Mouse (Mus musculus): ENCODE measurements around the gene Ago4.

Gene Ago4

DNA sequence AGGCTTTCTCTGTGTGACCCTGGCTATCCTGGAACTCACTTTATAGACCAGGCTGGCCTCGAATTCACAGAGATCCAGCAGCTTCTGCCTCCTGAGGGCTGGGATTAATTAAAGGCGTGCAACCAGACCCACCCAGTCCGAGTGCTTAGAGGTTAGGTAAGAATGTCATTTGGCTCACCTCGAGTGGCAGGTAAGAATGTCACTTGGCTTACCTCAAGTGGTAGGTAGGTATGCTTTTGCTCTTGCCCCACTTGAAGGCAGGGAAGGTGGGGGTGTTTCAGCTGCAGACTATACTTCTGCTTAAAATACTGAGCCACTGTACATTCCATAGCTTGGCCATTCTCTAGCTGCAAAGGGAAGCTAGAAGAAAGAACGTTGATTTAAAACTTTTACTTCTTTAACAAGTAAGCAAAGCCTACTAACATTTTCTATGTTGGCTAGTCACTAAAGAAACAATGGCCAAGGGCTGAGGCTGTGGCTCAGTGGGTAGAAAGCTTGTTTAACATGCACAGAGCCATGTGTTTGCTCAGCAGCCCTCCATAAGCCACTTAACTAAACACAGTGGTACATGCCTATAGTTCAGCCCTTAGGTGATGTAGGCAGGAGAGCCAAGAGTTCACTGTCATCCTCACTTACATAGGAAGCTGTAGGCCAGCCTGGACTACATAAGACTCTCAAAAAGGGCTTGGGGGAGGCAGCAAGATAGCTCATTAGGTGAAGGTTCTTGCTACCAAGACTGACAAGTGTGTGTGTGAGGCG lies 20.8 kb downstream of the Ago4 start:
- no peak for DNase-seq

- no peak for DNase-seq
These were observed 22.3 kb downstream of the Ago4 start for GRCm38 (mm10) chr4:126511013-126511412.

- DNase-seq, result no peak
These were observed 24.2 kb downstream of the Ago4 start for GRCm38 (mm10) chr4:126509072-126509471.

DNA sequence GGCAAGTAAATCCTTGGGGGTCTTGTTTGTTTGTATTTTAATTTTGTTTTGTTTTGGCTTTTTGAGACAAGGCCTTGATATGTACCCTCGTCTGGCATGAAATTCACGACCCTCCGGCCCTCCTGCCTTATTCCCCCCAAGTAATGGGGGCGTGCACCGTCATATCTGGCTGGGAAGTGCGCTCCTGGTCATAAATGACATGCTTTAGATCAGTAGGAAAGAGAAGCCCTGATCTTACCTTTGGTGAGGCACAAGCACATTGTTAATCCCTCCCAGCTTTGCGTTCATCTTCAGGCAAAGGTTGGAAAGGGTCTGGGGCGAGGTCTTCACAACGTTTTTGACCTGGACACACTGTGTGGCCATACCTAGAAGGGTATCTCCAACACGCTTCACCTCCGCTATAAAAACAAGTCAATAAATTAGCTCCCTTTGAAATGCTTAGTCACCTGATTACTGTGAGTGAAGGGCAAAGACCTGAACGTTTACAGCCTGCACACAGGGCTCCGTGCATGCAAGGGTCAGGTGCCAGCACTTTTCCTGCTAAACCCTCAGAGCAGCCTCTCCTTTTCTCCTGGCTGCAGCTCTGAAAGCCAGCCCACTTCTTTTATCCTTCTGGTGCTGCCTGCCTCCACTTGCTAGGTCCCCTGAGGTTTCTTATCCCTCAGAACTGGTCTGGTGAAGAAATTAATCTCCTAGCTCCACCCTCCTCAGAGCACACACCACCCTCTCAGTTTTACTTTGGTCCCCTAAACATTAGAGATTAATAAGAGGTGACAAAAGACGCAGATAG lies 25.0 kb downstream of the Ago4 start:
- no peak for DNase-seq

DNA sequence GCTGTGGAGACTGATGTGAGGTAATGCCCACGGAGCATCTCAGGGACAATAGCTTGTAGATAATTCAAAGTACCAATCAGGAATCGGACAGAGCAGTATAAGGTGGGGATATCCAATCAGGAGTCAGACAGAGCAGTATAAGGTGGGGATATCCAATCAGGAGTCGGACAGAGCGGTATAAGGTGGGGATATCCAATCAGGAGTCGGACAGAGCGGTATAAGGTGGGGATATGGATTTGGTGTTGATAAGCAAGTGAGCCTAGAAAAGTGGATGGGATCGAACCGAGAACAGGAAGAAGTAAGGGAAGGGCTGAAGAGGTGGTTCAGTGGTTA lies 30.3 kb downstream of the Ago4 start:
- no peak for DNase-seq

GRCm38 (mm10) chr4:126502141-126502976 lies 30.9 kb downstream of the Ago4 start:
- no peak for DNase-seq

- DNase-seq, result no peak
These were observed 34.7 kb downstream of the Ago4 start for GRCm38 (mm10) chr4:126498601-126499000.

DNA sequence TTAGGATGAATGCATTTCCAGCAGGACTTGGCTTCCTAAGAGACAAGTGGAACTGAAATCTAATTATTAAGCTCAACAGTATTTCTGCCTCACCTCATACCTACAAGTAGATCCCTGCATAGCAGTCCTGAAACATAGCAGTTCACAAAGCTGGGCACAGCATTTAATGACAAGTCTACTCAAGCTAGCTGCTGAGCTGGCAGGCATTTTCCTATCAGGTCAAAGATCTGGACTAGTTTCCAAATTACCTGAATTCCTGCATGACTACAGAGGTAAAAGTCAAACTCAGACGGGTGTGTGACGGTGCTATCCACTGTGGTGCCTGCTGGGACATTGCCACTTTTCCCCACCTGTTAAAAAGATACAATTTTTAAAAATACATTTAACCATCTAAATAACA lies 36.3 kb downstream of the Ago4 start:
- DNase-seq, result no peak

- no peak for DNase-seq
These were observed 37.1 kb downstream of the Ago4 start for GRCm38 (mm10) chr4:126495942-126496790.

DNA sequence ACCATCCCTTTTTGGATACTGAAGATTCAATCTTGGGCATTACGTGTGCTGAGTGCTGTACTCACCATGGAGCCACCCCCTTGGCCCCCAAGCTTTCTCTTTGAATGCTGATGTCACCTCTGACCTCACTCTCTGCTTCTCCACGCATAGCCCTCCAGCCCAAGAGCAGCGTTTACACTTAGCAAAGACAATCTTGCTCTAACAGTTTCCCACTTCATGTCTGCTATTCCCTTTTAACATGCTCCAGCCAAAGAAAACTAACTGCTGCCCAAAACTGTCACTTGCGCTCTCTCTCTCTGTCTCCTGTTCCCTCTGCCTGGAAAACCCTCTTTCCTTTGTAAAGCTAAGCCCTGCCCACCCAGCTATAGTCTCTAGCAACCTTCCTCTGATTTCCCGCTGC lies 37.8 kb downstream of the Ago4 start:
- no peak for DNase-seq

DNA sequence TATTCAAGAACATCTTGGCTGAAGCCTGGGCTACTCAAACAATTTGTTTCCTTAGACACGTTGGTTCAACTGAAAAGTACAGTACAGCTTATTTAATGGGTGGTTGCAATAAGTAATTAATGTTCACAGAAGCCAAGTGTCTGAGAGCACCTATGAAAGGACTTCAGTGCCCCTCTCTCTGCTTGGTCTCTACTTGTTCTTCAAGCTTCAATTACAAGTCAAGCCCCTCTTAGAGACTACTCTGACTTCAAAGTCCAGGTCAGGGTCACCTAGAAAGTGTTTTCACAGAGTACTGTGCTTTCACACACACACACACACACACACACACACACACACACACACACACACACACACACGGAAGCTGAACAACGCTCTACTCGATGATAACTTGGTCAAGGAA lies 39.9 kb downstream of the Ago4 start:
- DNase-seq, result no peak

DNA sequence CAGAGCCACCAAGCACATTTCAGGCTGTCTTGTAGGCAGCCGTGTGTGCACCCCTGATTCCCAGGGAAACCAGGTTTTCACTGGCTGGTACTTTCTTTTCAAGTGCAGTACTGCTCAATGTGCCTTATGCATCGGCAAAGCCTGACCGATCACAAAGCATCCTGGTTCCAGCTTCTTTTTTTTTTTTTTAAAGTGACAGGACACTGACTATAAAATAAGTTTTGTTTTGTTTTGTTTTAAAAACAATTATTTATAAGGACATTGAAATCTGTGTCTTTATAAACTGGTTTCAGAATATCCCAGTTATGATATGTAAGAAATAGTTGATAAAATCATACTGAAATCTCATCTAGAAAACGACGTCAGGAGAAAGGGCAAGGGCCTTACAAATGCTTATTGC lies 41.3 kb downstream of the Ago4 start:
- DNase-seq, result no peak

DNA sequence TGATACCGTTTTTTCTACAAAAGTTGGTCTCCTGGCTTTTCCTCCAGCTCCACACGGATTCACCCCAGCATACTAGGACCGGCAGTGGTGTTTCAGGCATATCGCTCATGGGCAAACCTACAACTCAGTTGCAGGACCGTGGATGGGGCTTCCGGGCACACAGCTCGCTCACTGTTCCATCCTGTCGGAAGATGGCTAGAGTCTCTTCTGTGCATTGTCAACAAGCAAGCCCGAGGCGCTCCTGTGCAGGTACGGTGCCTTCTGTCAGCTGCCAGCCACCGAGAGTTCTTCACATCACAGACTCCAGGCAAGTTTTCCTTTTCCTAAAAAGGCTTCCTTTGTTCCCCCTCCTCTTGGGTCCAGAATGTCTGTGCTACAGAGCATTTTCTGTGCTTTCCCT lies 42.5 kb downstream of the Ago4 start:
- DNase-seq, result no peak

DNA sequence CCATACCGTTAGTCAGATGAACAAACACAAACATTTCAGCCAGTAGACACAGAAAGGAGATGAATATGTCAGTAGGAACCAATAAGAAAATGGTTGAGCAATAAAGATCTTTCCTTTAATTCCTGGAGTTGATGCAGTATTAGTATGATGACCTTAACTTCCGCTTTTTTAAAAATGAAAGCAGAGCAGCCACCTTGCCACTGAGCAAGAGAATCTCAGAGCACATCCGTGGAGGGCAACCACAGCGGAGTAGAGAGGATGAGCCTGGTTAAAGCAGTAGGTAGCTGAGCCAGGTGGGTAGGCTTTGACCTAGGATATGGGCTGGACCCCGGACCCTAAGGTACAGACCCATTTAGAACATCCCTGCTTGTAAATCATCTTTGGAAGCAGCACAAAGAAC lies 43.5 kb downstream of the Ago4 start:
- DNase-seq, result no peak

GRCm38 (mm10) chr4:126486217-126486616 lies 47.1 kb downstream of the Ago4 start:
- DNase-seq, result no peak

DNA sequence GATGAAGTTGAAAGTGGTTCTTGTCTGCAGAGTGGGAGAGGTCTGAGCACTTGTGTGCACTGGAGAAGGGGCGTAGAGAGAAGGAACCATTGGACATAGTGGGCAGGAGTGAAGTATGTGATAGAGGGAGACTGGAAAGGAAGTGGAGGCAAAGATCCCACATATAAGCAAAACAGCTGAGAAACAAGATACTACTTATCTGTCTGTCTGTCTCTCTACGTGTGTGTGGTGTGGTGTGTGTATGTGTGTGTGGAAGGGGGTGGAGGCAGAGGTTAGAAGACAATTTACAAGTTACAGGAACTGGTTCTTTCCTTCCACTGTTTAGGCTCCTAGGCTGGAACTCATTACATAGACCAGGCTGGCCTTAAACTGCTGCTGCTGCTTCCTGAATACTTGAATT lies 48.2 kb downstream of the Ago4 start:
- no peak for DNase-seq

- no peak for DNase-seq
These were observed 49.4 kb downstream of the Ago4 start for GRCm38 (mm10) chr4:126483874-126484273.

GRCm38 (mm10) chr4:126482951-126483350 lies 50.3 kb downstream of the Ago4 start:
- DNase-seq, result no peak

DNA sequence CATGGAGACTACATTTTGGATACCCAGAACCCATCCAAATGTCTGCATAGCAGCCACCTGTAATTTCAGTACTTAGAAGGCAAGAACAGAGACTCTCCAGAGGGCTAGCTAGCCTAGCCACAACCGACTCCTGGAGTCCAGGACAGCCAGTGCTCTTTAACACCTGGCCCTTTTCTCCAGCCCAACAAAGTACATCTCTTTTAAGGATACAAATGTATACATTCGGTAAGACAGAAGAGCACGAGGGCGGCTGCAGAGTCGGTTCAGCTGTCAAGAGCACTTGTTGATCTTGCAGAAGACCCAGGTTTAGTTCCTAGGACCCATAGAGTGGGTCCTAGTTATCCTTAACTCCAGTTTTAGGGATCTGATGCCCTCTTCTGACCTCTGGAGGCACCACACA lies 51.8 kb downstream of the Ago4 start:
- no peak for DNase-seq

GRCm38 (mm10) chr4:126480288-126480687 lies 53.0 kb downstream of the Ago4 start:
- DNase-seq, result no peak

GRCm38 (mm10) chr4:126473031-126473430 lies 60.2 kb downstream of the Ago4 start:
- no peak for DNase-seq

GRCm38 (mm10) chr4:126469334-126469733 lies 63.9 kb downstream of the Ago4 start:
- no peak for DNase-seq

DNA sequence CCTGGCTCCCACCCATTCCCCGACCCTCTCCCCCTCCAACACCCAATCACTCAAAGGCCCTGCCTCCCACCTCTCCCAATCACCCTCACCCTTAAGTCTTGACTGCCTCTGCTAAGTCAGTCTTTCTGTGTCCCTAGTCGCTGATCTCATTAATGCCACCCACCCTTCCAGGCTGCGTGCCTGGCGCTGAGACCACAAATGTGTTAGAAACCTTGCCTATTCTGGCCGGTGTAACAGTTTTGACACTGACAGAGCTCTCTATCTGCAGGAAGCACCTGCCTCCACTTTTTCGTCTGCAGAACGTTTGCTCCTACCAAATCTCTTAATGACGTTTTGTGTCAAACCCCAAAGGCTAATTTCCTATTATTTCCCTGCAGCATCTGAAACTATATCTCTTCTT lies 64.3 kb downstream of the Ago4 start:
- DNase-seq, result no peak
